Comparison of ENCODE assay signal across 7 mouse cellular contexts in the genomic region with DNA sequence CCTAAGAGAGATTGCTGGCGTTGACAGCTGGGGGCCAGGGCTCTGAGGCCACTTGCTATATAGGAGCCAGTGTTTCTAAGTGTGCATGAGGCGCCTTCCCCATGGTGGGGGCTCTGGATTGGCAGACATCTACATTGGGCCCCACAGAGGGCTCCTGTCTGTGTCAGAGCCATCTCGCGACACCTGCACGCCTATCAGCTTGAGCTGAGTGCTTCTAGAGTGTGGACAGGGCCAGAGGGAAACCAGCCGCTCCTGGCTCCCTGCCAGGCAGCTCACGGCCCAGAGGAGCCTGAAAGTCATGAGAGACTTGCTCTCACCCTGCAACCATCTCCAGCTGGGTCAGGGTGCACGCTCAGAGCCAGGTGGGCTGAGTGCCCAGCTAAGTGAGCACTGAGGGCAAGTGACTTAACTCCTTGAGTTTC.
DNase-seq lines count a peak whose midpoint lies in the region; ATAC-seq and TF ChIP-seq lines count a peak whose summit lies in the region.

No protein-coding gene starts in this region.

- H3K9ac ChIP-seq in kidney, postnatal 0 days (ENCODE audit: low read depth, low read length), result no peak overlapping the region

- 0 out of 2 replicates have a peak, but pooled peaks cover 6% of the 10 kb centered on the region for H3K4me1 ChIP-seq in kidney, postnatal 0 days (replicated peaks; ENCODE audit: insufficient read depth, low read length)

- peak; percentile 82 for ATAC-seq in kidney, postnatal 0 days (replicated peaks; ENCODE audit: low FRiP score, low read depth)
- ATAC-seq in erythroid progenitor cell, adult 5-6 weeks (replicated peaks; ENCODE audit: low FRiP score, poor library complexity, severe bottlenecking), result no peak

- no peak overlapping the region for H3K4me2 ChIP-seq in kidney, postnatal 0 days (ENCODE audit: low read length)

- no peaks in the 10 kb centered on the region for H3K36me3 ChIP-seq in kidney, postnatal 0 days (ENCODE audit: insufficient read depth, low read length)

- TF ChIP-seq CTCF in kidney, postnatal 0 days (IDR thresholded peaks at IDR 0.05; ENCODE audit: low read depth), result no peak

- WGBS in kidney, postnatal 0 days, result 43% methylated on average over 8 of the region's 8 CpGs

- H3K27me3 ChIP-seq in kidney, postnatal 0 days (ENCODE audit: insufficient read depth, low read length), result no peaks in the 10 kb centered on the region

- peak; percentile 37 for DNase-seq in MN1 (ENCODE audit: low spot score)
- DNase-seq in adrenal gland, postnatal 10 days, result peak; percentile 86
- peak; percentile 92 for DNase-seq in heart, adult 9 months (ENCODE audit: low spot score in 2 of 2)
- no peak for DNase-seq in kidney, postnatal 0 days (ENCODE audit: low spot score)
- peak; percentile 41 for DNase-seq in ovary, postnatal 14 days (ENCODE audit: low spot score)
- DNase-seq in frontal cortex, postnatal 25 days (ENCODE audit: low spot score in 2 of 2), result no peak

- no peaks in the 10 kb centered on the region for H3K9me3 ChIP-seq in kidney, postnatal 0 days (replicated peaks; ENCODE audit: low read length)

- H3K27ac ChIP-seq in kidney, postnatal 0 days, result no peak overlapping the region

- H3K4me3 ChIP-seq in kidney, postnatal 0 days (replicated peaks; ENCODE audit: low read depth, low read length), result no peak overlapping the region

Comparison
In these comparisons a context has a peak if more than half of its experiments do, and no peak if none do; other contexts are left out.
1. DNase-seq: peak in MN1 (single experiment), adrenal gland, postnatal 10 days (single experiment), heart, adult 9 months (2 of 2) and ovary, postnatal 14 days (single experiment); none in kidney, postnatal 0 days (single experiment) and frontal cortex, postnatal 25 days (0 of 2).